In genomic region chr10:63488346-63488745, GRCm38 (mm10) we compare ENCODE assay signal across 15 mouse cellular contexts. TPM values are rescaled to one million over a fixed set of nuclear protein-coding genes. Genes with fewer than 3 reads are reported as not detected.
"Had no signal": no experiment of that assay in that cellular context is flagged by ENCODE, and none has a peak within 500 bp of the region (broad histone marks: within the 10 kb centered on the region; RNA-seq: fewer than 3 reads in every experiment).

No protein-coding gene starts in this region.

- DNase-seq: kidney, postnatal 36 days; layer of hippocampus, adult 9-11 months; liver; liver, embryonic 13.5 days; lung, adult 18-20 months; midbrain, embryonic 14.5 days; right cerebral cortex, adult 18-20 months; right cerebral cortex, postnatal 25 days; thymus, adult 18-20 months; thymus, postnatal 14 days had no signal

- H3K4me3 ChIP-seq: limb, embryonic 12.5 days; liver, embryonic 13.5 days; myocyte; neural tube, embryonic 15.5 days had no signal

- H3K9ac ChIP-seq: limb, embryonic 12.5 days; liver, embryonic 13.5 days; neural tube, embryonic 15.5 days had no signal

- H3K9me3 ChIP-seq: limb, embryonic 12.5 days; liver, embryonic 13.5 days; neural tube, embryonic 15.5 days had no signal

- H3K4me2 ChIP-seq: limb, embryonic 12.5 days; liver, embryonic 13.5 days; neural tube, embryonic 15.5 days had no signal

- H3K27me3 ChIP-seq: limb, embryonic 12.5 days; liver, embryonic 13.5 days; neural tube, embryonic 15.5 days had no signal

- H3K36me3 ChIP-seq: limb, embryonic 12.5 days; liver, embryonic 13.5 days; neural tube, embryonic 15.5 days had no signal

- H3K27ac ChIP-seq: kidney, postnatal 0 days; limb, embryonic 12.5 days; liver, embryonic 13.5 days; neural tube, embryonic 15.5 days had no signal

- H3K4me1 ChIP-seq: limb, embryonic 12.5 days; liver, embryonic 13.5 days; neural tube, embryonic 15.5 days had no signal

RNA-seq across cellular contexts. Expression of gene Ctnna3, which starts 58.4 kb away (rescaled TPM):
- total RNA-seq: megakaryocyte progenitor cell, adult 5-6 weeks had no signal
